Mouse (Mus musculus) olfactory bulb, adult 2 months (tissue): ENCODE measurements around the gene Bola3.

Source experiments
- CTCF ChIP-seq: fragments of 200-500 bp; IDR thresholded peaks from 2 replicates; pipeline ENCODE4 v1.5.1; 2012; ENCODE audit warnings: low read depth, mild to moderate bottlenecking, low read length, moderate library complexity; ENCODE audit not compliant: insufficient read depth
- POLR2A ChIP-seq: fragments of 200-500 bp; IDR thresholded peaks from 2 replicates; pipeline ENCODE4 v1.6.1; 2012; ENCODE audit warnings: mild to moderate bottlenecking, low read depth, low read length, moderate library complexity; ENCODE audit not compliant: insufficient read depth

DNA sequence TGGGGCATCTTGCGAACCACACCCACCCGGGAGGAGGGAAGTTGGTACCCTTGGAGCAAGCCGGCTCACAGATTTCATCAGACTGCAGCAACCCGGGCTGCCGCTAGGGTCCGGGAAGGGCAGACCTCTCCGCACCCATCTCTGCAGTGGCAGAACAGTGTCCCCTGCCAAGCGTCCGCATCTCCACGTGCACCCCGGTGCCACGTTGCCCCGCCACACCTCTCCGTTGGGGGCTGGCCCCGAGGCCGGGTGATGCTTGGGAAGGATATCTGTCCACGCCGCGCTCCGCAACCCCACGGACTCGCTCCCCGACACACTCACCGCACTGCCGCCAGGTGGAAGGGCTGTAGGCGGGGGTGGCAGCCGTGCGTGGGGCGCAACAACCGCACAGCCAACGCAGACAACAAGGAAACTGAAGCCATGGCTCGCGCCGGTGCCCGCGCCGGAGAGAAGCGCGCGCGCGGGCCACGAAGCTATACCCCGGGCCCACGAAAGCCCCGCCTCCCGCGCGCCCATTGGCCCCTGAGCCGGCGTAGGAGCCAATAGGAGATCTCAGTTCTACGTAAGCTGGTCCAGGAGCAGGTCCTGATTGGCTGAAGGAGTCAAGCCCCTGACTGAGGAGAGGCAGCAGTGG is 31.7 kb upstream of the Bola3 start:
- TF ChIP-seq POLR2A (peak; percentile 46; the same call in 1 of the 2 replicates), CTCF (peak; percentile 93)
